Mouse (Mus musculus): ENCODE data around the gene Acta2. TPM values are rescaled to one million over a fixed set of nuclear protein-coding genes. Genes with fewer than 3 reads are reported as not detected.
A peak's percentile ranks its signal among the peaks of the same experiment; 100 is the strongest.

The Acta2 gene
- total RNA-seq, 4 experiments from 2014 or later = 11.6 to 20.4 (median 15.1) TPM

- no peak for DNase-seq (ENCODE audit: low spot score in 2 of 2)
Measured at GRCm38 (mm10) chr19:34270106-34270726, 14.8 kb upstream of the Acta2 start.

GRCm38 (mm10) chr19:34268991-34269390 is 13.6 kb upstream of the Acta2 start:
- no peak for DNase-seq (ENCODE audit: low spot score in 2 of 2)

GRCm38 (mm10) chr19:34265604-34266193 is 10.3 kb upstream of the Acta2 start:
- no peak for DNase-seq (ENCODE audit: low spot score in 2 of 2)

- DNase-seq (ENCODE audit: low spot score in 2 of 2) = no peak
Measured at GRCm38 (mm10) chr19:34262273-34262974, 7.0 kb upstream of the Acta2 start.

- no peak for DNase-seq (ENCODE audit: low spot score in 2 of 2)
Measured at GRCm38 (mm10) chr19:34256936-34257335, 1.5 kb upstream of the Acta2 start.

- no peak for DNase-seq (ENCODE audit: low spot score in 2 of 2)
Measured at GRCm38 (mm10) chr19:34256149-34256548, 759 bp upstream of the Acta2 start.

GRCm38 (mm10) chr19:34254101-34254879 is 1.1 kb downstream of the Acta2 start:
- DNase-seq (ENCODE audit: low spot score in 2 of 2) = no peak

GRCm38 (mm10) chr19:34252450-34252849 is 2.9 kb downstream of the Acta2 start:
- no peak for DNase-seq (ENCODE audit: low spot score in 2 of 2)

GRCm38 (mm10) chr19:34251900-34252299 is 3.5 kb downstream of the Acta2 start:
- DNase-seq (ENCODE audit: low spot score in 2 of 2) = no peak

- DNase-seq (ENCODE audit: low spot score in 2 of 2) = no peak
Measured at GRCm38 (mm10) chr19:34250621-34251020, 4.8 kb downstream of the Acta2 start.

GRCm38 (mm10) chr19:34248558-34248957 is 6.8 kb downstream of the Acta2 start:
- no peak for DNase-seq (ENCODE audit: low spot score in 2 of 2)

- DNase-seq (ENCODE audit: low spot score in 2 of 2) = peak in 1 of 2 experiments; percentile 44
Measured at GRCm38 (mm10) chr19:34244056-34244455, 11.3 kb downstream of the Acta2 start.

GRCm38 (mm10) chr19:34242925-34243324 is 12.5 kb downstream of the Acta2 start:
- no peak for DNase-seq (ENCODE audit: low spot score in 2 of 2)

GRCm38 (mm10) chr19:34241247-34241915 is 14.0 kb downstream of the Acta2 start:
- no peak for DNase-seq (ENCODE audit: low spot score in 2 of 2)

GRCm38 (mm10) chr19:34240273-34241039 is 14.9 kb downstream of the Acta2 start:
- DNase-seq (ENCODE audit: low spot score in 2 of 2) = no peak

GRCm38 (mm10) chr19:34237746-34238145 is 17.6 kb downstream of the Acta2 start:
- no peak for DNase-seq (ENCODE audit: low spot score in 2 of 2)

- no peak for DNase-seq (ENCODE audit: low spot score in 2 of 2)
Measured at GRCm38 (mm10) chr19:34236049-34236448, 19.3 kb downstream of the Acta2 start.

- DNase-seq (ENCODE audit: low spot score in 2 of 2) = peak in 1 of 2 experiments; percentile 50
Measured at GRCm38 (mm10) chr19:34233944-34234343, 21.4 kb downstream of the Acta2 start.

GRCm38 (mm10) chr19:34232326-34232725 is 23.1 kb downstream of the Acta2 start:
- DNase-seq (ENCODE audit: low spot score in 2 of 2) = no peak

- no peak for DNase-seq (ENCODE audit: low spot score in 2 of 2)
Measured at GRCm38 (mm10) chr19:34231596-34231995, 23.8 kb downstream of the Acta2 start.

- DNase-seq (ENCODE audit: low spot score in 2 of 2) = no peak
Measured at GRCm38 (mm10) chr19:34222805-34223204, 32.6 kb downstream of the Acta2 start.
